Mouse (Mus musculus) myocyte (in vitro differentiated cells): ENCODE measurements around the gene Kat7. TPM values are rescaled to one million over a fixed set of nuclear protein-coding genes. Genes with fewer than 3 reads are reported as not detected.
A peak's percentile ranks its signal among the peaks of the same experiment; 100 is the strongest.

Experiments used
- H3K27me3 ChIP-seq: one replicate; pipeline ENCODE4 v1.6.1; 2011; ENCODE audit not compliant: control insufficient read depth, insufficient read depth, insufficient read length
- H3K36me3 ChIP-seq: one replicate; pipeline ENCODE4 v1.6.1; 2011; ENCODE audit not compliant: control insufficient read depth, insufficient read depth
- H3K4me2 ChIP-seq: one replicate; pipeline ENCODE4 v1.6.1; 2011; ENCODE audit warnings: low read depth, control low read depth
- H3K4me3 ChIP-seq: one replicate; pipeline ENCODE4 v1.5.1; 2011; ENCODE audit warnings: mild to moderate bottlenecking, control low read depth, moderate library complexity
- H3K79me2 ChIP-seq: one replicate; pipeline ENCODE4 v1.6.1; 2011; ENCODE audit not compliant: control insufficient read depth, insufficient read depth
- H3ac ChIP-seq: one replicate; pipeline ENCODE4 v1.6.1; 2011; ENCODE audit not compliant: control insufficient read depth, insufficient read length
- CEBPB ChIP-seq: IDR thresholded peaks from 2 replicates; pipeline ENCODE4 v1.6.1; 2011; ENCODE audit warnings: mild to moderate bottlenecking, moderate library complexity; ENCODE audit not compliant: poor library complexity, insufficient read depth, severe bottlenecking
- E2F4 ChIP-seq: IDR thresholded peaks from one replicate; pipeline ENCODE4 v1.6.1; 2011; ENCODE audit warnings: mild to moderate bottlenecking, control low read depth, moderate library complexity; ENCODE audit not compliant: insufficient read depth
- MAX ChIP-seq: IDR thresholded peaks from one replicate; pipeline ENCODE4 v1.6.1; 2011; ENCODE audit warnings: low read depth, mild to moderate bottlenecking, control low read depth
- MYOD1 ChIP-seq, 3 experiments: IDR thresholded peaks; one replicate each; pipeline ENCODE4 v1.6.1; 2011; ENCODE audit warnings: control low read depth in 2 of 3, low read depth in 2 of 3, mild to moderate bottlenecking in 2 of 3, moderate library complexity in 1 of 3; ENCODE audit not compliant: insufficient read length in 2 of 3, control insufficient read depth in 1 of 3
- MYOG ChIP-seq, 3 experiments: IDR thresholded peaks; one replicate each; pipeline ENCODE4 v1.6.1; 2011; ENCODE audit warnings: control low read depth in 2 of 3, low read depth in 2 of 3, mild to moderate bottlenecking in 2 of 3; ENCODE audit not compliant: insufficient read length in 2 of 3, control insufficient read depth in 1 of 3, insufficient read depth in 1 of 3
- POLR2A ChIP-seq: IDR thresholded peaks from one replicate; pipeline ENCODE4 v1.6.1; 2011; ENCODE audit warnings: low read depth, mild to moderate bottlenecking, control low read depth, moderate library complexity; ENCODE audit not compliant: insufficient read length
- POLR2AphosphoS2 ChIP-seq: IDR thresholded peaks from one replicate; pipeline ENCODE4 v1.6.1; 2011; ENCODE audit warnings: low read depth, control low read depth; ENCODE audit not compliant: insufficient read length
- REST ChIP-seq: IDR thresholded peaks from one replicate; pipeline ENCODE4 v1.6.1; 2011; ENCODE audit warnings: mild to moderate bottlenecking, control low read depth, moderate library complexity; ENCODE audit not compliant: insufficient read depth, insufficient read length
- SRF ChIP-seq: IDR thresholded peaks from one replicate; pipeline ENCODE4 v1.6.1; 2011; ENCODE audit warnings: low read depth; ENCODE audit not compliant: control insufficient read depth, insufficient read length
- TCF12 ChIP-seq: IDR thresholded peaks from one replicate; pipeline ENCODE4 v1.6.1; 2011; ENCODE audit warnings: mild to moderate bottlenecking, control low read depth; ENCODE audit not compliant: poor library complexity, insufficient read depth, severe bottlenecking
- TCF3 ChIP-seq: IDR thresholded peaks from one replicate; pipeline ENCODE4 v1.6.1; 2011; ENCODE audit warnings: low read depth, control low read depth; ENCODE audit not compliant: insufficient read length
- USF1 ChIP-seq: IDR thresholded peaks from one replicate; pipeline ENCODE4 v1.6.1; 2011; ENCODE audit warnings: low read depth, mild to moderate bottlenecking, control low read depth, moderate library complexity
- polyA plus RNA-seq: library from polyadenylated mRNA; unstranded; fragments of >200 nt; fragmentation: generic; extraction: Trizol; gene quantifications from one replicate; pipeline ENCODE4 v1.2.1, GENCODE M21; 2012; ENCODE audit warnings: missing spikeins

Kat7 gene
- polyA plus RNA-seq, 1 experiment: 52.2 TPM

DNA sequence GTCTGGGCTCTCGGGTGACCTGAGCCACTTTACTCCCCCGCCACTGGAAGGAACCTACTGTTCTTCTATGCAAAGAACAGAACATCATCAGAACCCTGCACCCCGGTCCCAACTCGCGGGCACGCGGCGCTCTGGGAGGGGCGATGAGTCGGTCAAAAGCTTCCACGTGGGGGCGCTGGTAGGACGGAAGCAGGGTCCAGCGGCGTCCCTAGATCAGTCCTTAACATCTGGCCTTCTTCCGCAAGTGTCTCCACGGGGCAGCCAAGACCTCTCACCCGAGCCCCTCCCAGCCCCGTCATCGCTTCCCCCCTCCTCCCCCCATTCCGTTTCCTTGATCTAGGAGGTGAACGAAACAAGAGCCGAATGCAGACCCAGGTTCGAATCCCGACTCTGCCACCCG lies 51.6 kb downstream of the Kat7 start:
- Histone ChIP-seq H3K79me2 (no peaks in the 10 kb centered on the region), H3K4me3 (peak overlapping the region; percentile 40), H3ac (peak overlapping the region; percentile 33), H3K4me2 (peak overlapping the region; percentile 67), H3K36me3 (no peaks in the 10 kb centered on the region), H3K27me3 (no peaks in the 10 kb centered on the region)
- TF ChIP-seq MAX (no peak), MYOD1 (IDR thresholded peaks at IDR 0.05; ENCODE audit: control insufficient read depth in 1 of 3, insufficient read length in 2 of 3, low read depth in 2 of 3) (no peak), TCF3 (no peak)

DNA sequence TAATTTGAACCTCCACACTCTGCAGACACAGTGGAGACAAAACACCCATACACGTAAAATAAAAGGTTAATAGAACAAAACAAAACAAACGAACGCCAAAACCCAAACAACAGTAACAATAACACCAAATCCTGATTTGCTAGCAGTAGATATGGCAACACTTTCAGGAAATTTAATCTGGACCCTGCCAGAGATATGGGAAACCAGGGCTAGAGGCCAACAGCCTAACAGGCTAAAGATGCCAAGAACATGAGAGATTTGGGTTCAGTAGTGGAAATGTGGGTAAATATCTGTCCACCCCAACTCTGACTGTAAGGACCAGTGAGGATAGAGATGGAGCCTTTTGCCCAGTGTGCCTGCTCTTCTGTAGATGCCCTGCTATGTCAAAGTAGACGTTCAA lies 52.1 kb downstream of the Kat7 start:
- no peaks in the 10 kb centered on the region for H3K36me3 ChIP-seq
- TF ChIP-seq USF1: no peak
- no peak for TF ChIP-seq POLR2AphosphoS2
- no peak for TF ChIP-seq MYOG (IDR thresholded peaks at IDR 0.05; ENCODE audit: control insufficient read depth in 1 of 3, insufficient read depth in 1 of 3, insufficient read length in 2 of 3, low read depth in 2 of 3)
- TF ChIP-seq E2F4: no peak
- no peak for TF ChIP-seq TCF3
- no peak for TF ChIP-seq TCF12
- no peak for TF ChIP-seq MAX
- no peak for TF ChIP-seq SRF
- TF ChIP-seq CEBPB: no peak
- TF ChIP-seq REST: no peak
- no peak overlapping the region for H3ac ChIP-seq
- H3K4me2 ChIP-seq: no peak overlapping the region
- no peaks in the 10 kb centered on the region for H3K79me2 ChIP-seq
- no peaks in the 10 kb centered on the region for H3K27me3 ChIP-seq
- no peak overlapping the region for H3K4me3 ChIP-seq

DNA sequence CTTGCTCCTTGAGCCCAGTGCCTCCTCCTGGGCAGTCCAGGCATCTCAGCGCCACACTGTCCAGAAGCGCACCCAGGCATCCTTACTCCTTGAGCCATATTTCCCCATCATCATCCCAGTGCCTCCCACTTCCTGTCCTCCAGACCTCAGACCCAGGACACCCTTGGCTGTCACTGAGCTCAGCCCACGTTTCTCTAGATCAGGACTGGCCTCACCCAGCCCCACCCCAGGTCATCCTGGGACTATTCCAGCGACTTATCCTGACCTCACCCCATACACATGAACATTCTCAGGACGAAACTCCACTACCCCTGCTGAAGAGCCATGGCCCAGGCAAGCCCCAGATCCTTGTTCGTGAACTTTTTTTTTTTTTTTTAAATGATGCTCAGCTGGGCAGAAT lies 54.3 kb downstream of the Kat7 start:
- TF ChIP-seq POLR2A: no peak
- Histone ChIP-seq H3K4me2 (no peak overlapping the region), H3K36me3 (no peaks in the 10 kb centered on the region), H3ac (no peak overlapping the region), H3K27me3 (no peaks in the 10 kb centered on the region), H3K4me3 (no peak overlapping the region), H3K79me2 (no peaks in the 10 kb centered on the region)

DNA sequence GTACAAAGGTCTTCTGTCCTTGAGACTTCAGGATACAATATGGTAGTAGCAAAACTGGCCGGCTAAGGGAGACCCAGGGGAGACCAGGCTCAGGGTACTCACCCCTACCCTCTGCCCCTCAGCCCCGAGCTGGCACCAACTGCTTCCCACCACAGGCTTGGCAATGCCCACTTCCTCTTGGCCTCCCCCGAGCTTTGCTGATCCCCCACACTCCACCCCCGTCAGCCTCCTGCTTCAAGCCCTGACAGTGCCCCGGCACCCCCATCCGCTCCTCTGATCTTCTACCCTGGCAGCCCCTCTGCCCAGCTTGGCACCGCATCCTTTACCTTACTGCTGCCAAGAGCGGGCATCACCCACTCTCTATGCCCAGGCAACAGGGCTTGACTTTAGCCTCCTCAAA lies 55.9 kb downstream of the Kat7 start:
- Histone ChIP-seq H3K4me2 (no peak overlapping the region), H3K4me3 (no peak overlapping the region), H3K36me3 (no peaks in the 10 kb centered on the region), H3K79me2 (no peaks in the 10 kb centered on the region), H3K27me3 (no peaks in the 10 kb centered on the region), H3ac (no peak overlapping the region)
- no peak for TF ChIP-seq REST
- no peak for TF ChIP-seq MAX
- TF ChIP-seq POLR2AphosphoS2: no peak
- TF ChIP-seq USF1: no peak

DNA sequence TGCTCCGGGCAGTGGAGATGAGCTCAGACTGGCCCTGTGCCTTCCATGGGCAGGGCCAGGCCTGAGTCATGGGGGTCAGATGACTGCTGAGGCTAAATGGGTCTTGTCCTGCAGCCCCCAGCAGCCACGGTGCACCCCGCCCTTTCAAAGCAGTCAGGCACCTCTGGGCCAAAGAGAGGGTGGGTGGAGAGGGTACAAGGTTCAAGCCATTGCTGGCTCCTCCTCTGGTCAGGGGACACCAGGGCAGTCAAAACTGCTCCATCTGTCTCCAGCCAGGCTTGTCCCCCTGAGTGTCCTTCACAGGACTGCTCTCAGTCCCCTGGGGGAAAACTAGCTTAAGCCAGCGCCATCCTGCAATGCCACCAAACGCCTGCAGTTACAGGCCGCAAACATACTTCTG lies 57.9 kb downstream of the Kat7 start:
- Histone ChIP-seq H3K36me3 (no peaks in the 10 kb centered on the region), H3K4me3 (no peak overlapping the region), H3ac (no peak overlapping the region), H3K4me2 (peak overlapping the region; percentile 30), H3K27me3 (no peaks in the 10 kb centered on the region), H3K79me2 (no peaks in the 10 kb centered on the region)
- TF ChIP-seq REST: no peak
- no peak for TF ChIP-seq MAX
- peak; percentile 15 for TF ChIP-seq USF1
- TF ChIP-seq CEBPB: no peak

DNA sequence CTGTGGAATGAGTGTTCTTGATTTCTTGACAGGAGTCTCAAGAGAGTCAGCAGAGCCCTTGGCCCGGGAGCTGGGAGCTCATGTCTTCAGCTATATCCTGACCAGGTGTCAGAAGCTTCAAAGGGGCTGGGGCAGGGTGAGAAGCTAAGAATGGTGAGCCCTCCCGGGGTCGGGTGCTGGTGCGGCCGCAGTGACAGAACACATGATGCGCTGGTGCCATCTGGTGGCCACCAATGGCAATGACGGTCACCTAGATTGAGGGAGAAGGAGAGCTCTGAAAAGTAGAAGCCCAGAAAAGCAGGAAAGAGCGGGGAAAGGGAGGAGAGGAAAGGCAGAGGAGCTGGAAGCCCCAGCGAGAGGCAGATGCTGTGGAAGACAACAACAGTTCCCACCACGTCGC lies 58.8 kb downstream of the Kat7 start:
- H3K36me3 ChIP-seq: no peaks in the 10 kb centered on the region
- no peaks in the 10 kb centered on the region for H3K79me2 ChIP-seq
- H3K4me3 ChIP-seq: no peak overlapping the region
- H3K4me2 ChIP-seq: peak overlapping the region; percentile 40
- H3ac ChIP-seq: no peak overlapping the region
- H3K27me3 ChIP-seq: no peaks in the 10 kb centered on the region
- TF ChIP-seq REST: no peak
- no peak for TF ChIP-seq MYOG (IDR thresholded peaks at IDR 0.05; ENCODE audit: control insufficient read depth in 1 of 3, insufficient read depth in 1 of 3, insufficient read length in 2 of 3, low read depth in 2 of 3)
- TF ChIP-seq MYOD1 (IDR thresholded peaks at IDR 0.05; ENCODE audit: control insufficient read depth in 1 of 3, insufficient read length in 2 of 3, low read depth in 2 of 3): no peak
- TF ChIP-seq E2F4: no peak
- no peak for TF ChIP-seq TCF12
- TF ChIP-seq CEBPB: no peak
- no peak for TF ChIP-seq SRF
- TF ChIP-seq POLR2AphosphoS2: no peak
- no peak for TF ChIP-seq USF1
- TF ChIP-seq POLR2A: no peak
- TF ChIP-seq MAX: no peak
- TF ChIP-seq TCF3: no peak
